Mouse (Mus musculus) thymus, adult 2 months (tissue): ENCODE measurements around the gene Tfdp1. TPM values are rescaled to one million over a fixed set of nuclear protein-coding genes. Genes with fewer than 3 reads are reported as not detected.

ENCODE experiments used
- DNase-seq: peaks from one replicate; pipeline ENCODE4 v3.0.0; 2021
- H3K27ac ChIP-seq: fragments of 200-500 bp; 2 replicates; pipeline ENCODE4 v1.5.1; 2012; ENCODE audit warnings: low read length, control low read depth; ENCODE audit not compliant: control insufficient read depth, insufficient read depth
- H3K27me3 ChIP-seq: fragments of 200-500 bp; 2 replicates; pipeline ENCODE4 v1.6.1; 2012; ENCODE audit warnings: mild to moderate bottlenecking, low read length, moderate library complexity, mixed read lengths; ENCODE audit not compliant: control insufficient read depth, insufficient read depth
- H3K36me3 ChIP-seq: fragments of 200-500 bp; 2 replicates; pipeline ENCODE4 v1.6.1; 2012; ENCODE audit warnings: mild to moderate bottlenecking, low read length, moderate library complexity; ENCODE audit not compliant: control insufficient read depth, insufficient read depth
- H3K4me1 ChIP-seq: fragments of 200-500 bp; replicated peaks from 2 replicates; pipeline ENCODE4 v1.6.1; 2012; ENCODE audit warnings: low read length; ENCODE audit not compliant: control insufficient read depth, insufficient read depth
- H3K4me3 ChIP-seq: fragments of 200-500 bp; 2 replicates; pipeline ENCODE4 v1.5.1; 2012; ENCODE audit warnings: mild to moderate bottlenecking, low read length, control low read depth, moderate library complexity; ENCODE audit not compliant: control insufficient read depth, insufficient read depth
- CTCF ChIP-seq: fragments of 200-500 bp; IDR thresholded peaks from 2 replicates; pipeline ENCODE4 v1.5.1; 2012; ENCODE audit warnings: mild to moderate bottlenecking, control low read depth, low read length, moderate library complexity, borderline replicate concordance; ENCODE audit not compliant: control insufficient read depth, poor library complexity, insufficient read depth; ENCODE audit errors: extremely low read depth
- POLR2A ChIP-seq: fragments of 200-500 bp; IDR thresholded peaks from 2 replicates; pipeline ENCODE4 v1.6.1; 2012; ENCODE audit warnings: mild to moderate bottlenecking, low read length, control low read depth, moderate library complexity; ENCODE audit not compliant: control insufficient read depth, poor library complexity, insufficient read depth; ENCODE audit errors: extremely low read depth
- WGBS: fragments of 180-500 bp; shearing (Covaris S2); methylation state at CpG from one replicate; pipeline ENCODE4 v1.1.7; 2018; 5-methylcytosine and 5-hydroxymethylcytosine counted together
- polyA plus RNA-seq: library from polyadenylated mRNA; depleted of rRNA; stranded (reverse); fragments of >200 nt; gene quantifications from 2 replicates; pipeline ENCODE4 v1.2.3, GENCODE M21; 2012

Gene Tfdp1
- polyA plus RNA-seq, 1 experiment, result 123 TPM

GRCm38 (mm10) chr8:13350052-13350451 lies 11.5 kb downstream of the Tfdp1 start:
- no peak for DNase-seq
- Histone ChIP-seq H3K36me3 (peaks cover 34% of the 10 kb centered on the region), H3K27me3 (no peaks in the 10 kb centered on the region), H3K4me1 (no peaks in the 10 kb centered on the region), H3K4me3 (no peak overlapping the region), H3K27ac (no peak overlapping the region)
- 97% methylated on average over 7 of the region's 7 CpGs for WGBS
- TF ChIP-seq CTCF (no peak), POLR2A (no peak)

DNA sequence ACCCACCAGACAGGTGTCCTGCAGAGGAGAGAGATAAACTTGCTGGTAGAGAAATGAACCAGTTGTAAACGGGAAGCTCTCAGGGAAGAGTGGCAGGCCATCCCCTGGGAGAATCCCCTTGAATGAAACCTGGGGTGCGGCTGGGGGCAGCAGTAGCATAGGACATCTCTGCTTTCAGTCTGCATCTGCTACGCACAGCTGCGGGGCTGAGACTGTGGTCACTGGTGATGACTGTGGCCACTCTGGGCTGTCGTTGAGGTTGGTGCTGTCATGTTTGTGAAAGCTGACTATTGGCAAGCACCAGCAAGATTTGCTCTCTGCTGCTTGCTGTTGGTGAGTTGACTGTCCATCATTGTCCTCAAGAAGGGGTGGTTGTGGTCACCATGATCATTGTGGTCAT lies 13.0 kb downstream of the Tfdp1 start:
- Histone ChIP-seq H3K27ac (no peak overlapping the region), H3K27me3 (no peaks in the 10 kb centered on the region), H3K36me3 (peaks cover 44% of the 10 kb centered on the region), H3K4me3 (no peak overlapping the region), H3K4me1 (no peaks in the 10 kb centered on the region)
- DNase-seq, result no peak
- WGBS, result 89% methylated on average over 5 of the region's 5 CpGs
- TF ChIP-seq CTCF, result no peak
- TF ChIP-seq POLR2A, result no peak

DNA sequence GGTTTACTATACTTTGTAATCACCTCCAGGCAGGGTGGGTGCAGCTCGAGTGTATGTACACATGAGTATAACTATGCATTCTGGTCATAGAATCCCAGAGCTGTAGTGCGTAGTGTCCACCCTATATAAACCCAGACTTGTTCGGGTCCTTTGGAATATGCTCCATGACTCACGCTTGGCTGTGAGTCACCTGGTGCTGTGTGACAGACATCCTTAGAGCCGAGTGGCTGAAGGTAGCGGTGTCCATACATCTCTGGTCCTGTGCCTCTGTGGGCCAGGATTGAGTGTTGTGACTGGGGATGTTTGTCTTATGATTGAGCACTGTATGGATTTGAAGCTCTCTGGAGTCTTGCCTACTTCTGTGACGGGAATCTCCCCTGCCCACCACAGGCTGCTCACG lies 14.1 kb downstream of the Tfdp1 start:
- no peak for TF ChIP-seq CTCF
- Histone ChIP-seq H3K36me3 (peaks cover 52% of the 10 kb centered on the region), H3K4me1 (no peaks in the 10 kb centered on the region), H3K27ac (no peak overlapping the region), H3K27me3 (no peaks in the 10 kb centered on the region), H3K4me3 (no peak overlapping the region)
- DNase-seq, result no peak
- WGBS, result 93% methylated on average over 8 of the region's 8 CpGs

- TF ChIP-seq POLR2A (no peak), CTCF (no peak)
- Histone ChIP-seq H3K27ac (no peak overlapping the region), H3K4me1 (no peaks in the 10 kb centered on the region), H3K36me3 (peaks cover 56% of the 10 kb centered on the region), H3K27me3 (no peaks in the 10 kb centered on the region), H3K4me3 (no peak overlapping the region)
- no peak for DNase-seq
- 89% methylated on average over 9 of the region's 9 CpGs for WGBS
Measured at GRCm38 (mm10) chr8:13353155-13353833, 14.7 kb downstream of the Tfdp1 start.

- Histone ChIP-seq H3K4me3 (no peak overlapping the region), H3K4me1 (no peaks in the 10 kb centered on the region), H3K27me3 (no peaks in the 10 kb centered on the region), H3K27ac (no peak overlapping the region), H3K36me3 (peaks cover 57% of the 10 kb centered on the region)
- WGBS, result 93% methylated on average over 4 of the region's 4 CpGs
- TF ChIP-seq POLR2A (no peak), CTCF (no peak)
- no peak for DNase-seq
Measured at GRCm38 (mm10) chr8:13353883-13354282, 15.3 kb downstream of the Tfdp1 start.

- no peak for DNase-seq
- TF ChIP-seq POLR2A, result no peak
- TF ChIP-seq CTCF, result no peak
- no peaks in the 10 kb centered on the region for H3K4me1 ChIP-seq
- H3K4me3 ChIP-seq, result no peak overlapping the region
- peaks cover 60% of the 10 kb centered on the region for H3K36me3 ChIP-seq
- H3K27ac ChIP-seq, result no peak overlapping the region
- WGBS, result 91% methylated on average over 6 of the region's 6 CpGs
- H3K27me3 ChIP-seq, result no peaks in the 10 kb centered on the region
Measured at GRCm38 (mm10) chr8:13356221-13356620, 17.7 kb downstream of the Tfdp1 start.

DNA sequence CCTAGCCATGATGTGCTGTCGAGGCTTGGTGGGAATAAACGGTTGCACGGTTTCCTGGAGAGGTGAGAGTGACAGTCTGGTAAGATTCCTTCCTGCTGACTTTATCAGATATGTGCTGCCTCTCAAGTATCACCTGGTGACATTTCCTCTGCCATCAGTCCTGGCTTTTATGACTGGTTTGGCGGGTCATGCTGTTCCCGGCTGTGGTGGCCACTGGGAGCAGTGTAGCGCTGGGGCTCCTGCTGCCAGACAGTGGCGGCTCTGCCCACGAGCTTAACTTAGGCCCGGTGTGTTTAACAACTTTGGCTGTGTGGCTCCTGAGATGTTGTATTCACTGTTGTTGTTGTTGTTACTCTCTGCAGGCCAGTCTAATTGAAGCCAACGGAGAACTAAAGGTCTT lies 18.1 kb downstream of the Tfdp1 start:
- no peak for TF ChIP-seq POLR2A
- H3K4me1 ChIP-seq, result no peaks in the 10 kb centered on the region
- no peak overlapping the region for H3K27ac ChIP-seq
- H3K27me3 ChIP-seq, result no peaks in the 10 kb centered on the region
- DNase-seq, result no peak
- no peak overlapping the region for H3K4me3 ChIP-seq
- peaks cover 60% of the 10 kb centered on the region for H3K36me3 ChIP-seq
- 33% methylated on average over 10 of the region's 10 CpGs for WGBS
